Mouse (Mus musculus): ENCODE measurements around the gene Vsnl1. TPM values are rescaled to one million over a fixed set of nuclear protein-coding genes. Genes with fewer than 3 reads are reported as not detected.

Gene Vsnl1
- polyA plus RNA-seq, 1 experiment: not detected

GRCm38 (mm10) chr12:11392525-11392924 is 43.9 kb downstream of the Vsnl1 start:
- no peaks in the 10 kb centered on the region; the same call in 1 of the 2 replicates for H3K9me3 ChIP-seq (ENCODE audit: control insufficient read depth, low read length)
- no peaks in the 10 kb centered on the region for H3K4me1 ChIP-seq (ENCODE audit: control insufficient read depth)
- no peak overlapping the region for H3K4me3 ChIP-seq (replicated peaks)
- H3K27me3 ChIP-seq (ENCODE audit: control insufficient read depth): no peaks in the 10 kb centered on the region
- no peak for TF ChIP-seq GATA1 (IDR thresholded peaks at IDR 0.05; ENCODE audit: low read length)
- TF ChIP-seq TAL1 (IDR thresholded peaks at IDR 0.05; ENCODE audit: low read length): no peak
- no peaks in the 10 kb centered on the region for H3K36me3 ChIP-seq (ENCODE audit: control insufficient read depth)

- no peak for TF ChIP-seq TAL1 (IDR thresholded peaks at IDR 0.05; ENCODE audit: low read length)
- TF ChIP-seq GATA1 (IDR thresholded peaks at IDR 0.05; ENCODE audit: low read length): no peak
- H3K36me3 ChIP-seq (ENCODE audit: control insufficient read depth): no peaks in the 10 kb centered on the region
- H3K27me3 ChIP-seq (ENCODE audit: control insufficient read depth): no peaks in the 10 kb centered on the region
- no peaks in the 10 kb centered on the region for H3K4me1 ChIP-seq (ENCODE audit: control insufficient read depth)
- no peak overlapping the region for H3K4me3 ChIP-seq (replicated peaks)
- no peaks in the 10 kb centered on the region; the same call in 1 of the 2 replicates for H3K9me3 ChIP-seq (ENCODE audit: control insufficient read depth, low read length)
Measured at GRCm38 (mm10) chr12:11391244-11391949, 45.0 kb downstream of the Vsnl1 start.

- Histone ChIP-seq H3K36me3 (ENCODE audit: control insufficient read depth) (no peaks in the 10 kb centered on the region), H3K4me3 (replicated peaks) (no peak overlapping the region), H3K9me3 (ENCODE audit: control insufficient read depth, low read length) (no peaks in the 10 kb centered on the region; the same call in 1 of the 2 replicates), H3K27me3 (ENCODE audit: control insufficient read depth) (no peaks in the 10 kb centered on the region), H3K4me1 (ENCODE audit: control insufficient read depth) (no peaks in the 10 kb centered on the region)
- TF ChIP-seq TAL1 (IDR thresholded peaks at IDR 0.05; ENCODE audit: low read length) (no peak), GATA1 (IDR thresholded peaks at IDR 0.05; ENCODE audit: low read length) (no peak)
Measured at GRCm38 (mm10) chr12:11389141-11389540, 47.3 kb downstream of the Vsnl1 start.

- H3K4me3 ChIP-seq (replicated peaks): no peak overlapping the region
- no peak for TF ChIP-seq TAL1 (IDR thresholded peaks at IDR 0.05; ENCODE audit: low read length)
- no peaks in the 10 kb centered on the region; the same call in 1 of the 2 replicates for H3K9me3 ChIP-seq (ENCODE audit: control insufficient read depth, low read length)
- no peaks in the 10 kb centered on the region for H3K4me1 ChIP-seq (ENCODE audit: control insufficient read depth)
- no peaks in the 10 kb centered on the region for H3K36me3 ChIP-seq (ENCODE audit: control insufficient read depth)
- H3K27me3 ChIP-seq (ENCODE audit: control insufficient read depth): no peaks in the 10 kb centered on the region
Measured at GRCm38 (mm10) chr12:11384754-11385153, 51.7 kb downstream of the Vsnl1 start.

GRCm38 (mm10) chr12:11379396-11379795 is 57.0 kb downstream of the Vsnl1 start:
- no peak for TF ChIP-seq TAL1 (IDR thresholded peaks at IDR 0.05; ENCODE audit: low read length)
- TF ChIP-seq GATA1 (IDR thresholded peaks at IDR 0.05; ENCODE audit: low read length): no peak
- no peak overlapping the region for H3K4me3 ChIP-seq (replicated peaks)
- H3K36me3 ChIP-seq (ENCODE audit: control insufficient read depth): no peaks in the 10 kb centered on the region
- H3K9me3 ChIP-seq (ENCODE audit: control insufficient read depth, low read length): no peaks in the 10 kb centered on the region
- H3K27me3 ChIP-seq (ENCODE audit: control insufficient read depth): no peaks in the 10 kb centered on the region
- no peaks in the 10 kb centered on the region for H3K4me1 ChIP-seq (ENCODE audit: control insufficient read depth)

- Histone ChIP-seq H3K4me1 (ENCODE audit: control insufficient read depth) (no peaks in the 10 kb centered on the region), H3K4me3 (replicated peaks) (no peak overlapping the region), H3K9me3 (ENCODE audit: control insufficient read depth, low read length) (no peaks in the 10 kb centered on the region), H3K36me3 (ENCODE audit: control insufficient read depth) (no peaks in the 10 kb centered on the region), H3K27me3 (ENCODE audit: control insufficient read depth) (no peaks in the 10 kb centered on the region)
- TF ChIP-seq TAL1 (IDR thresholded peaks at IDR 0.05; ENCODE audit: low read length): no peak
- TF ChIP-seq GATA1 (IDR thresholded peaks at IDR 0.05; ENCODE audit: low read length): no peak
Measured at GRCm38 (mm10) chr12:11370056-11370455, 66.4 kb downstream of the Vsnl1 start.

- Histone ChIP-seq H3K27me3 (ENCODE audit: control insufficient read depth) (no peaks in the 10 kb centered on the region), H3K36me3 (ENCODE audit: control insufficient read depth) (no peaks in the 10 kb centered on the region), H3K4me3 (replicated peaks) (no peak overlapping the region), H3K9me3 (ENCODE audit: control insufficient read depth, low read length) (no peaks in the 10 kb centered on the region), H3K4me1 (ENCODE audit: control insufficient read depth) (no peaks in the 10 kb centered on the region)
- TF ChIP-seq TAL1 (IDR thresholded peaks at IDR 0.05; ENCODE audit: low read length) (no peak), GATA1 (IDR thresholded peaks at IDR 0.05; ENCODE audit: low read length) (no peak)
Measured at GRCm38 (mm10) chr12:11367099-11367765, 69.2 kb downstream of the Vsnl1 start.

- H3K4me1 ChIP-seq (ENCODE audit: control insufficient read depth): no peaks in the 10 kb centered on the region
- no peaks in the 10 kb centered on the region for H3K36me3 ChIP-seq (ENCODE audit: control insufficient read depth)
- H3K9me3 ChIP-seq (ENCODE audit: control insufficient read depth, low read length): no peaks in the 10 kb centered on the region
- no peaks in the 10 kb centered on the region for H3K27me3 ChIP-seq (ENCODE audit: control insufficient read depth)
- no peak overlapping the region for H3K4me3 ChIP-seq (replicated peaks)
- no peak for TF ChIP-seq TAL1 (IDR thresholded peaks at IDR 0.05; ENCODE audit: low read length)
- TF ChIP-seq GATA1 (IDR thresholded peaks at IDR 0.05; ENCODE audit: low read length): no peak
Measured at GRCm38 (mm10) chr12:11364870-11365269, 71.5 kb downstream of the Vsnl1 start.

- TF ChIP-seq GATA1 (IDR thresholded peaks at IDR 0.05; ENCODE audit: low read length): no peak
- Histone ChIP-seq H3K9me3 (ENCODE audit: control insufficient read depth, low read length) (no peaks in the 10 kb centered on the region), H3K4me3 (replicated peaks) (no peak overlapping the region), H3K36me3 (ENCODE audit: control insufficient read depth) (no peaks in the 10 kb centered on the region), H3K4me1 (ENCODE audit: control insufficient read depth) (no peaks in the 10 kb centered on the region), H3K27me3 (ENCODE audit: control insufficient read depth) (no peaks in the 10 kb centered on the region)
Measured at GRCm38 (mm10) chr12:11362435-11362834, 74.0 kb downstream of the Vsnl1 start.
